Mouse (Mus musculus) G1E (cell line): ENCODE data around the gene Cyct. TPM values are rescaled to one million over a fixed set of nuclear protein-coding genes. Genes with fewer than 3 reads are reported as not detected.
A peak's percentile ranks its signal among the peaks of the same experiment; 100 is the strongest.

Experiments
- ATAC-seq: 2 replicates; pipeline ENCODE4 v1.8.0; 2016; ENCODE audit warnings: mild to moderate bottlenecking; ENCODE audit not compliant: insufficient number of reproducible peaks, poor library complexity, low FRiP score, severe bottlenecking; ENCODE audit errors: extremely low read depth
- DNase-seq: peaks from one replicate; pipeline ENCODE4 v3.0.0; 2012; ENCODE audit warnings: low spot score
- H3K27me3 ChIP-seq: 2 replicates; pipeline ENCODE4 v1.6.1; 2012; ENCODE audit warnings: mild to moderate bottlenecking, low read length, inconsistent platforms; ENCODE audit not compliant: insufficient read depth
- H3K36me3 ChIP-seq: replicated peaks from 2 replicates; pipeline ENCODE3; 2012; ENCODE audit warnings: mild to moderate bottlenecking, inconsistent platforms
- H3K4me1 ChIP-seq: 2 replicates; pipeline ENCODE4 v1.6.1; 2012; ENCODE audit warnings: low read depth, low read length, inconsistent platforms, mixed read lengths; ENCODE audit not compliant: insufficient read depth
- H3K4me3 ChIP-seq: 2 replicates; pipeline ENCODE4 v1.5.1; 2012; ENCODE audit warnings: low read depth, mild to moderate bottlenecking, inconsistent platforms, low read length, moderate library complexity, mixed read lengths
- H3K9me3 ChIP-seq: replicated peaks from 2 replicates; pipeline ENCODE4 v1.6.1; 2012; ENCODE audit warnings: inconsistent platforms
- CTCF ChIP-seq: IDR thresholded peaks from 2 replicates; pipeline ENCODE4 v1.5.1; 2012; ENCODE audit warnings: low read depth, low read length, inconsistent platforms, mixed read lengths
- GATA1 ChIP-seq: IDR thresholded peaks from 2 replicates; pipeline ENCODE4 v1.6.1; 2012; ENCODE audit warnings: borderline replicate concordance, low read length, inconsistent platforms, mixed read lengths
- GATA2 ChIP-seq: IDR thresholded peaks from 2 replicates; pipeline ENCODE4 v1.6.1; 2012; ENCODE audit warnings: low read depth, low read length, inconsistent platforms, borderline replicate concordance
- POLR2AphosphoS5 ChIP-seq: IDR thresholded peaks from 2 replicates; pipeline ENCODE4 v1.6.1; 2012; ENCODE audit warnings: low read depth, low read length, inconsistent platforms; ENCODE audit not compliant: insufficient replicate concordance
- TAL1 ChIP-seq: conservative IDR thresholded peaks from 2 replicates; pipeline ENCODE4 v1.6.1; 2012; ENCODE audit warnings: low read depth, low read length, inconsistent platforms, mixed read lengths
- polyA plus RNA-seq: library from polyadenylated mRNA; stranded (reverse); fragments of >175 nt; gene quantifications from 2 replicates; pipeline ENCODE4 v1.2.3, GENCODE M21; 2012
- total RNA-seq, 2 experiments: library from RNA; stranded (forward) in 1 of 2; stranded (reverse) in 1 of 2; fragments of 200-1000 nt in 1 of 2; fragments of >200 nt in 1 of 2; fragmentation: Nextera tagmentation in 1 of 2; gene quantifications; 2 replicates each; pipeline ENCODE4 v1.2.3; 2014 to 2017

Cyct gene
- total and polyA plus RNA-seq, 3 experiments: not detected

- TF ChIP-seq TAL1 (no peak), CTCF (peak; percentile 48)
- ATAC-seq (peak; percentile 49), DNase-seq (peak; percentile 74)
- Histone ChIP-seq H3K4me1 (peaks cover 14% of the 10 kb centered on the region), H3K4me3 (peak within 1 kb of the TSS; percentile 98), H3K27me3 (no peaks in the 10 kb centered on the region), H3K36me3 (peaks cover 33% of the 10 kb centered on the region), H3K9me3 (no peaks in the 10 kb centered on the region)
These were observed 9.8 kb upstream of the Cyct start, which contains the start of gene Rbm45 for GRCm38 (mm10) chr2:76369821-76370655. Gene Rbm45 (plus strand): TSS chr2:76369984.

GRCm38 (mm10) chr2:76368861-76369660 is 8.8 kb upstream of the Cyct start:
- DNase-seq: no peak
- TF ChIP-seq CTCF (no peak), GATA1 (no peak), TAL1 (no peak), GATA2 (no peak), POLR2AphosphoS5 (no peak)
- H3K9me3 ChIP-seq: no peaks in the 10 kb centered on the region
- H3K27me3 ChIP-seq: no peaks in the 10 kb centered on the region
- H3K4me3 ChIP-seq: no peak overlapping the region; the same call in 1 of the 2 replicates
- peaks cover 23% of the 10 kb centered on the region for H3K36me3 ChIP-seq
- peaks cover 14% of the 10 kb centered on the region for H3K4me1 ChIP-seq
- no peak for ATAC-seq

- Histone ChIP-seq H3K9me3 (no peaks in the 10 kb centered on the region), H3K4me3 (no peak overlapping the region), H3K27me3 (no peaks in the 10 kb centered on the region), H3K36me3 (peaks cover 8% of the 10 kb centered on the region), H3K4me1 (peaks cover 9% of the 10 kb centered on the region)
- TF ChIP-seq CTCF: peak; percentile 62
- no peak for TF ChIP-seq TAL1
- TF ChIP-seq GATA1: no peak
- DNase-seq: peak; percentile 43
- ATAC-seq: 0 out of 2 replicates have a peak, but pooled peaks have one; percentile 7
These were observed 7.1 kb upstream of the Cyct start for GRCm38 (mm10) chr2:76367188-76367922.

GRCm38 (mm10) chr2:76365811-76366210 is 5.6 kb upstream of the Cyct start:
- Histone ChIP-seq H3K4me3 (no peak overlapping the region), H3K9me3 (no peaks in the 10 kb centered on the region), H3K4me1 (no peaks in the 10 kb centered on the region; the same call in 1 of the 2 replicates), H3K36me3 (no peaks in the 10 kb centered on the region), H3K27me3 (no peaks in the 10 kb centered on the region)
- no peak for TF ChIP-seq GATA1
- no peak for TF ChIP-seq GATA2
- TF ChIP-seq TAL1: no peak
- no peak for TF ChIP-seq CTCF
- TF ChIP-seq POLR2AphosphoS5: no peak
- DNase-seq (no peak), ATAC-seq (no peak)

DNA sequence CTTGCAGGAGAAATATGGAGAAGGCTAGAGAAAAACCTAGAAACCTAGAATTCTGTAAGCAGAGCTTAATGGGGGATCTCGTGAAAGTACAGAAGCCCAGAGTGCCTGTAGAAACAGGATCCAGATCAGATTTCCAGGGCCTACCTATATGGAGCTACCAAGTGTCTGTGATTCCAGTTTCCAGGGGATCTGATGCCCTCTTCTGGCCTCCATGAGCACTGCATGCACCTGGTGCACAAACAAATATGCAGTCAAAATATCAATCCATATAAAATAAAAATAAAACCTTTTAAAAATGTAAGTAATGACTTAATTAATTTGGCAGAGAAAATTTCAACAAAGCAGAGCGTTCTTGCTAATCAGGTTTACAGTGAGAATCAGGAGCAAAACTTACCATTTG is 1.9 kb upstream of the Cyct start:
- no peak overlapping the region for H3K4me3 ChIP-seq
- DNase-seq: no peak
- H3K9me3 ChIP-seq: no peaks in the 10 kb centered on the region
- no peak for ATAC-seq
- no peaks in the 10 kb centered on the region for H3K4me1 ChIP-seq
- TF ChIP-seq GATA2 (no peak), TAL1 (no peak), GATA1 (no peak), CTCF (no peak), POLR2AphosphoS5 (no peak)
- peaks cover 3% of the 10 kb centered on the region; the same call in 1 of the 2 replicates for H3K27me3 ChIP-seq
- H3K36me3 ChIP-seq: no peaks in the 10 kb centered on the region

DNA sequence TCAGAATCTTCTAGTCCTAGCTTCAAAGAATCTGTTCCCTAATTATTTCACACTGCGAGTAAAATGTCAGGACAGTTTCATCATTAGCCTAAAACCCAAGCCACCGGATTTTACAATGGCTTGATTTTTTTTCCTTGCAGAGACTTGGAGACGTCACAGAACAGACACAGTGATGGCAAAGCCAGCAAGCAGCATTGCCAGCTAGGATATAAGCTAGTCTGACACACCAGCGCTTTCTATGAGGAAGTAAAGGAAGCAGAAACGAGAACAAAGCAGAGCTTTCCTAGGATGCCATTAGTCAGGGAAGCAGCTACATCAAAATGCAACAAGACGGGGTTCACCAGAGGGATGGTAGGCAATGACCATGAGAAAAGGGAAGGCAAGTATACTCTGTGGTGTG is 12.4 kb downstream of the Cyct start:
- no peak for ATAC-seq
- no peak for DNase-seq
- no peaks in the 10 kb centered on the region for H3K36me3 ChIP-seq
- peaks cover 7% of the 10 kb centered on the region for H3K9me3 ChIP-seq
- H3K27me3 ChIP-seq: peaks cover 3% of the 10 kb centered on the region
- no peaks in the 10 kb centered on the region for H3K4me1 ChIP-seq
- TF ChIP-seq GATA2 (no peak), CTCF (no peak), GATA1 (no peak), POLR2AphosphoS5 (no peak), TAL1 (no peak)
- no peak overlapping the region for H3K4me3 ChIP-seq
